Mouse (Mus musculus): ENCODE measurements around the gene Hexa.

The Hexa gene

DNA sequence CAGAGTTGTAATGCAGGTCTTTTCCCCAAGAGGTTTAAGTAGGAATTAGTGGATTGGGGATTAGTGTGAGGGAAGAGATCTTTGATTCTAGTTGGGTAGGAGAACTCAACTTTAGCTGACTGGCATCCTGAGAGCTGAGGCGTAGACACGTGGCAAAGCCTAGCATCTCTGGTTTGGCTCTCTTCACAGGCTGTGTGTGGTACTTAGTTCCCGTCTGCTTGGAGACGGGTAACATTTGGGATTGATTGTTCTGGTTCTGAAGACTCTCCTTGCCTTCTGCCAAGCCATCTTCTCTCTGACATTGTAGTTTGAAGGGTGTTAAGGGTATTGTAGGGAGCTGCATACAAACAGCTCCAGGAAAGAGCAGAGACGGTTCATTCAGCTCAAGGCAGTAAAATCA is 13.3 kb downstream of the Hexa start:
- no peak for DNase-seq (ENCODE audit: low read depth, low spot score)

DNA sequence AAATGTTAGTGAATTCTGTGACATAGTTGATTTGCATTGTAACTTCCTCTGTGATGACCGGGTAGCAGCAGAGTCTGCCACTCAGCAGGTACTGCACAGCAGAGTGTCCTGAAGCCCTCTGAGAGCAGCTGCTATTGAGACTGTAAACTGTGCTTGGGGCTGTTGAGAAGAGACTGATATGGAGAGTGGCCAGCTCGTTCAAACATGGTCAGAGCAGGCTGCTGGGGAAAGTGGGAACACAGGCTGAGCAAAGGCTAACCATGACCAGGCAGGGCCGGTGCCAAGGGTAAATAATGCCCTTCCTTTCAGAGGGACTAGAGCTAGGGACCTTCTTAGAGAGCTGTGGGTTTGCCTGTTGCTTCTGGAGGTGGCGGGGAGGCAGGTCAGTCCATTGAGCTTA is 14.4 kb downstream of the Hexa start:
- DNase-seq (ENCODE audit: low read depth, low spot score) = no peak

DNA sequence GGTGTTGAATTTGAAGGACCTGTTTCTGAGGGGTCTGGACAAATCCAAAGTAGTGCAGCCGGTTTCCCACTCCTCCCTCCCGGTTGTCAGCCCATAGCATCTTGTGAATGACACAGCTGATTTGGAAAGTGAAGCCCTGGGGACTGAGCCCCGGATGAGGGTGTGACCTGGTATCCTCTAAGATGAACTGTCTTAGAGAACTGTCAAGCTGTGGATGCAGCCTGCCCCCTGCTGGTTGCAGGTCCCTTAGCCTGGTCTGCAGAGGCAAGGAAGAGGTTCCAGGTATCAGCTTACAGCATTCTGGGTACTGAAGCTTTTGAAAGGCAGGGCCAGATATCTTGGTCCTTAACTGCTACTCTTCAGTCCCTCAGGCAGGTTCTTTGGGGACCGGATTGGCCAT is 26.3 kb downstream of the Hexa start:
- peak; percentile 70 for DNase-seq (ENCODE audit: low read depth, low spot score)

DNA sequence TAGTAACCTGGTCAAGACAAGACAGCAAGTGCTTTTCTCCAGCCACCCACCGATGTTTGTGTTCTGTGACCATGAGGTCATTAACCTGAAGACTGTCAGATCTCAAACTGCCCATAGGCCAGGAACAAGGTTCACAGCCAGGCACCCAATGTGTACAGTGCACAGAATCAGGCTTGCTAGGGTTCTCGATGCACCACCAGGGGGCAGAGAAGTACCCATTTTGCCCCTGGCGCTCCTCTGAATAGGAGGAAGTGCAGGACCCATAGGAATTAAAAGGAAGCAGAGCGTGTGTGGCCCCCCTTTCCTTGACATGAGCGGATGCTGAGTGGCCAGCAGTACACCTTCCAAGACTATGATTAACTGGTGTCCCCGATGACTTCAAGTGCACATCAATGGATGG is 27.8 kb downstream of the Hexa start:
- DNase-seq (ENCODE audit: low read depth, low spot score) = peak; percentile 48

DNA sequence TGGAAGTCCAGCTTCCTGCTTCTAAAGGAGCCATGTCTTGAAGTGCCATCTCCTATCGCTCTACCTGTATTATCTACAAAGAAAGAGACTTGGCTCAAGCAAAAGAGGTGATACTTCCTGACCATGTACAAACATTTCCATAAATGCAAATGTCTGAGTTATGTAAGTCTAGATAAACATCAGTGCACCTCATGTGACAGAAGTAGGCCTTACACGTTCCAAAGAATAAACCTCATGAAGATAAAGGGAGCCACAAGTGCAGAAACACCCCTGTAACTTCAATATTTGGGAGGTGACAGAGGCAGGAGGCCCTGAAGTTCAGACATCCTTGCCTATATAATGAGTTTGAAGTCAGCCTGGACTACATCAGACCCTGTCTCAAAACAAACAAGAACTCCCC is 32.5 kb downstream of the Hexa start:
- no peak for DNase-seq (ENCODE audit: low read depth, low spot score)

DNA sequence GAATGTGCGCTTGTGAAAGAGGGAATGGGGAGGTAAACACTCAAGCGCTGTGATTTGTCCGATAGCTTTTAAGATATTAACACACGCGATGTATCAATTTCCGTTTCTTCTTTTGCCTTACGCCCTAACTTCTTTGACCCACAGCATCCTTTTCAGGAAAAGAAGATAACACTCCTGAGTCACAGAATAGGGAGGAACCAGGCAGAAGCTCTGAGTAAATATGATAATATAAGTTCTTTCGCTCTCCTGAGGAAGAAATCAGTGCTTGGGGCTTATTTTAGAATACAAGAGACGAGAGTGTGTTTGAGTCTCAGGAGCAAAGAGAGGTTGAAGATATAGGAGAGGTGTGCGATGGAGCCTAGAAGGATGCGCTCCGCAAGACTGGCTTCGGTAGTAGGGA is 38.1 kb downstream of the Hexa start:
- DNase-seq (ENCODE audit: low read depth, low spot score) = no peak

DNA sequence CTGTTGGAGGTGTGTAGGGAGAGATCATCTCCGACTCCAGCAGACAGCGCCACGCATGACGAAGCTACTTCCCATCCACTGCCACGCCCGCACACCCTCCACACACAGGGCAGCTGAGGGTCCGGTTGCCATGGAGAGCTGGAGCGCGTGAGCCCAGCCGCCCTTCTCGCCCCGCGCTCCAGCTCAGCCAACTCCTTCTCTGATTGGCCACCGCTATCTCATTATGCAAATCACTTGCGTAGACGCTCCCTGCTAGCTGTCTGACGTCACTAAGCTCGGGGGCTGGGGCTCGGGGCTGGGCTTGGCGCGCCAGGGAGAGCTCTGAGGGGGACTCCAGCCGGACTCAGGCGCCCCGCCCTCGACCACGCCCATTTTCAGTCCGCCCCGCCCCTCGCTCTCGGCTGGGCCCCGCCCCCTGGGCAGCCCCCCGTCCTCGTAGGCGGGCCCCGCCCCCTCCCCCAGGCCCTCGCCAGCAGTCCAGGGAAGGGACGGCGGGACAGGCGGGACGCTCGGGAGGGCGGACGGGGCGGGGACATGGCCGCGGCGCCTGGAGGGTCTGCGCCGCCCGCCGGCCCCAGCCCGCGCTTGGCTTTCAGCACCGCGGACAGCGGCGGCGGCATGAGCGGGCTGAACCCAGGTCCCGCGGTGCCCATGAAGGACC is 38.6 kb downstream of the Hexa start, which contains the start of gene Celf6:
Celf6 (plus strand) TSS at position 74 of the 661 bp plus-strand sequence.
- DNase-seq (ENCODE audit: low read depth, low spot score) = peak; percentile 91

DNA sequence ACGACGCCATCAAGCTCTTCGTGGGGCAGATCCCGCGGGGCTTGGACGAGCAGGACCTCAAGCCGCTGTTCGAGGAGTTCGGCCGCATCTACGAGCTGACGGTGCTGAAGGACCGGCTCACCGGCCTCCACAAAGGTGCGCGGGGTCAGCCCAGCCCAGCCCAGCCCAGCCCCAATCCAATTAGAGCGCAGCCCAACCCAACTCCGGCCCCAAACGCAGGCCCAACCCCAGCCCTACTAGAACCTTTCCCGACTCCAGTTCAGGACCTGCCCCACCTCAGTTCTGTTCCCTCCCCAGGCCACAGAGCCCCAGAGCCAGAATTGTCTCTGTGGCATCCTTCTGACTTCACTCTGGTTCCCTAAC is 39.1 kb downstream of the Hexa start:
- no peak for DNase-seq (ENCODE audit: low read depth, low spot score)

DNA sequence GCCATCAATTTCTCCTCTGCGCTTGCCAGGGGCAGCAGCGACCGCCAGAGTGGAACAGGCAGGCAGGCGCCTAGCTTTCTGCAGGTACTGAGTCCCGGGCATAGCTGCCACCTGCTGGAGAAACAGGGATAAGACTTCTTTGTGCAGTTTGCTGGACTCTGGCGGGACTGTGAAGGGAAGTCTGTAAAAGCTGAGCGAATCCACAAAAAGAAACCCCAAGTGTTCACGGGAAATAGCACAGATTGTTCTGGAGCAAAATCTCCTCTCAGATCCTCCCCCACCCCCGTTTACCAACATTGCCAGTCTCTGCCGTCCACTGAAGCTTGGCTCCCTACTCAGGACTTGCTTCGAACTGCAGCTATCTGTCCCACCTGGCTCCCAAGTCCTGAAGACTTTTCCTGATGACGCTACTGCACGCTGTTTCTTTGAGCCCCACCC is 45.5 kb downstream of the Hexa start:
- peak; percentile 65 for DNase-seq (ENCODE audit: low read depth, low spot score)

DNA sequence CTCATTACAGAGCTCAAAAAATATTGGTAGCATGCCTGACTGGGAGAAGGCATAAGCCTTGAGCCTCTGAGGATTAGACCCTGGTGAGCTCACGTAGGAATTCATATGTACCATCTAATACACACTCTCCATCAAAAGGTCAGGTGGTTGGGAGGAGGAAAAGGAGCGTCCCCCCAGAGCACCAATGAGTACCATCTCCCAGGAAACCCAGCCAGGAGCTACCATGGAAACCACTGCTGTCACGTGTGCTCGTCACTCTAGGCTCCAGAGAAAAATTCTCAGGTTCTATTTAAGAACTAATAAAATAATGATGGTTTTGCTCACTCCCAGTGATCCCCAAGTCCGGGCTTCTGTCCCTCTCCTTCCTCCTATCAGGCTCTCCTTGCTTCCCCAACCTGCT is 48.9 kb downstream of the Hexa start:
- no peak for DNase-seq (ENCODE audit: low read depth, low spot score)

DNA sequence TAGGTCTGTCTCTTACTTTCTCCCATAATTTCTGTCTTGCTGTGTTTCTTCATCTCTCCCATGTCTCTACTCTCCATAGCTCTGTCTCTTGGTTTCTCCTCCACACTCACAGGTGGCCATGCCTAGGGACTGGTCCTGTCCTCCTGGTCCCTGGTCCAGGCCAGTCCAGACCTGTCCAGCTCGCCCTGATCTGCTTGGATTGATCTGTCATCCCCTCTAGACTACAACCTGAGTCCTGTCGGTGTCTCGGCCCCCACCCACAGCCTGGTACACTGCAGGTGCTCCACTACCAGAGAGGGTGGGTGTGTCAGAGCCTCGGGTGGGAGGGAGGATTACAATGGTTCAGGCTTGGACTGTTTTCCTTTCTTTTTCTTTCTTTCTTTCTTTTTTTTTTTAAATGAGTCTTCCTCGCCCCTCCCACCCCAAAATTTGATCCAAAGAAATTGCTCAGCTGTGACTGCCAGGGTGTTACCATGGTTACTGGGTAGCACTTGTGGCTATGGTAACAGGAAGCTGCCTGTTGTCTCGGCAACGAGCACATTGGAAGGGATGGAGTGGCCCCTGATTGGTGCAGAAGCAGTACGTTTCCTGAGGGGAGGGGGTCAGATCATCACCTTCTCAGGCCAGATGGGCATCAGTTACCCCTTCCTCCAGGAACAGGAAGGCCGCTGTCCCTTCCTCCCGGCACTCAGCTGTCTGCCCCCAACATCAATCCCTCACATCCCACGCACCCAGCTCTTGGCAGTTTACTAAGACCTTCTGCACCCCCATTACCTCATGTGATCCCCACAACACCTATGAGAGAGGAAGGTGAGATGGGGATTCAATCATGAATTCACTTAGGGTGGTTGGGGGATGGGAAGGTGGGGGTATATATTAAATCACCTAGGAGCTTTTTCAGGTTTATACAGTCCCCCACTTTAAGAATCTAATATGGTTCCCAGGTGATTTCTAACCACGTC is 49.7 kb downstream of the Hexa start:
- DNase-seq (ENCODE audit: low read depth, low spot score) = no peak

DNA sequence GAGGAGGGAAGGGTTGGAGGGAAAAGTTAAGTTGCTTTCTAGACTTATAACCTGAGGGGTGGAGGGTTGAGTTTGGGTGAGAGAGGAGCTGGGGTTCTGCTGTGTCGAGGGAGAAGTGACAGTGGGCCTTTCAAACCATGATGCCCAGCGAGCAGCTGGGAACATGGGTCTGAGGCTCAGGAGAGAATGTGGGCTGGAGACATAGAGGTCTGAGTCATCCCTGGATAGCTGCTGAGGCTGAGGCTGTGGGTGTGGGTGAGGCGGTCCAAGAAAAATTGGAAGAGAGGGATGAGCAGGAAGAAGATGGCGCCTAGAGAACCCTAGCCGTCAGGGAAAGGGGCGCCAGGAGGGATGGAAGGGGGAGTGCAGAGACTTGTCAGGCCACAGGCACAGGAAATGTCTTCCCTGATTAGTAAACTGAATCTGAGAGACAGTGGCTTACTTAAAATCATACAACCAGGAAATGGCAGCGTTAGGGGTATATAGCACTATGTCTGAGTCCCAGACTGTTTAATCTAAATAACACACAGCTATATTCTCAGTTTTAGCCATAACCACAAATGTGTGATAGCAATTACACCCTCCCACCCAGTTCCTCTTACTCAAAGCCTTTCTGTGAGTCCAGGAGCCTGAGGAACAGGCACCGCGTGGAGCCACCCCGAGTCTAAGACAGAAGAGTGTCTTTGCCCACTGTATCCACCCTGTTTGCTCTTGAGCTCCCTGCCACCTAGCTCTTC is 50.5 kb downstream of the Hexa start:
- no peak for DNase-seq (ENCODE audit: low read depth, low spot score)

DNA sequence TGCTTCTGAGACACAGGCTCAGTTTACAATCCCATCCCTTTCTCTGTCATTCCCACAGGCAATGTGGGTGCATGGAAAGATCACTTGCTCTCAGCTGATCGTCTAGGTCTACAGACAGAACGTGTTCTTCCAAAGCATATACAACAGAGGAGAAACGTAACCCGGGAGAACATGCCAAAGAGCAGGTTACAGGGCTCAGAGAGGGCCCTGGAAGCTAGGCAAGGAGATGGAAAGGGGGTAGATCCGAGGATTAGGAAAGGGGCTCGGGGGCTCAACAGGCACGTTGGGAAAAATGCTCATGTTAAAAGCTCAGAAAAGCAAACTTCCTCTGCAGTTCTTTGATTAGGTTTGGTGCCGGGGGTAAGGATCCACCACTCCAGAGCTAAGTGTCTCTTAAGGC is 62.3 kb downstream of the Hexa start:
- DNase-seq (ENCODE audit: low read depth, low spot score) = no peak

DNA sequence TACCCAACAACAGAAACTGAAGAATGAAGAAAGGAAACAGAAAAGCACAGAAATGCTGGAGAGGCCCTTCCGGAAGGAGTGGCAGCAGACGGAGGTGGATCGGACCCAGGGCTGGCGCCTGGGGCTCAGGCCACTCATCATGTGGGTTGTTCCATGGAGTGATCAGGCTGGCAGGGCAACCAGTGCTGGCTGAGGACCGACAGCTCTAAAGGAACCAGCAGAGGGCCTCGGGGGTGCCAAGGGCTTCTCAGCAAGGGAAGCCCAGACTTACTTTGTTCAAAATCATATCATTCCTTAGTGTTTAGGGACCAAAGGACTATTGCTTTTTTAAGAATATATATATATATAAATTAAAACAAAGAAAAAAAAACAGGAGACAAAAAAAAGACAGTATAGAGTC is 66.6 kb downstream of the Hexa start:
- DNase-seq (ENCODE audit: low read depth, low spot score) = no peak

DNA sequence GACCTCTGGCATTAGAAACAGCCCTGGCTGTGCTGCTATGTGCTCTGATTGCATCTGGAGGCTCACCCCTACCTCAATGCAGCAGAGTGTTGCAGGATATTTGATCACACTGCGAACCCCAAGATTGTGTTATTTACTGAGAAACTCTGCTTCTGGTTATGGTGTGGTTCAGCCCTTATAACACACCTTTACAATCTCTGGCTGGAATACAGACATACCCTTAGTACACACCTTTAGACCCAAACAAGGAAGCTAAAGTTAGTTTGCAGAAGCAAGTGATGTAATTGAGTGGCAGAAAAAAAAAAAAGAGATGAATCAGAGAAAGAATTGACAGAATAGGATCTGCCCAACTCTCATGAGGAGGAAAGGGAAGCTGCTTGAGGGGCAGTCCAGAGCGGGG is 71.6 kb downstream of the Hexa start:
- DNase-seq (ENCODE audit: low read depth, low spot score) = no peak

Data from WW6 (cell line).